Mouse (Mus musculus) forebrain, embryonic 10.5 days (tissue): ENCODE results near the gene Ephb4. TPM values are rescaled to one million over a fixed set of nuclear protein-coding genes. Genes with fewer than 3 reads are reported as not detected.

Experiments used
- DNase-seq: peaks from one replicate; pipeline ENCODE4 v3.0.0-alpha.2; 2017; ENCODE audit warnings: low spot score; ENCODE audit errors: extremely low spot score
- H3K27ac ChIP-seq: fragments of 300-500 bp; sonication (generic); 2 replicates; pipeline ENCODE4 v1.5.1; 2016; ENCODE audit warnings: mild to moderate bottlenecking
- H3K27me3 ChIP-seq: fragments of 300-500 bp; sonication (generic); 2 replicates; pipeline ENCODE4 v1.6.1; 2016; ENCODE audit warnings: mild to moderate bottlenecking; ENCODE audit not compliant: poor library complexity, severe bottlenecking
- H3K36me3 ChIP-seq: fragments of 300-500 bp; sonication (generic); replicated peaks from 2 replicates; pipeline ENCODE4 v1.6.1; 2016; ENCODE audit warnings: mild to moderate bottlenecking, moderate library complexity
- H3K4me1 ChIP-seq: fragments of 300-500 bp; sonication (generic); 2 replicates; pipeline ENCODE4 v1.6.1; 2016
- H3K4me3 ChIP-seq: fragments of 300-500 bp; sonication (generic); 2 replicates; pipeline ENCODE4 v1.5.1; 2016; ENCODE audit warnings: mild to moderate bottlenecking, moderate library complexity
- H3K9me3 ChIP-seq: fragments of 300-500 bp; sonication (generic); 2 replicates; pipeline ENCODE4 v1.6.1; 2016; ENCODE audit warnings: mild to moderate bottlenecking, moderate library complexity
- WGBS: fragments of 180-500 bp; shearing (Covaris S2); methylation state at CpG from one replicate; pipeline ENCODE4 v1.1.7; 2016; 5-methylcytosine and 5-hydroxymethylcytosine counted together
- polyA plus RNA-seq: library from polyadenylated mRNA; unstranded; fragments of >200 nt; fragmentation: Nextera tagmentation; extraction: Ambion mirVana; gene quantifications from 2 replicates; pipeline ENCODE4 v1.2.1, GENCODE M21; 2016

Ephb4 gene
- polyA plus RNA-seq, 1 experiment from 2014 or later: 31.9 TPM

DNA sequence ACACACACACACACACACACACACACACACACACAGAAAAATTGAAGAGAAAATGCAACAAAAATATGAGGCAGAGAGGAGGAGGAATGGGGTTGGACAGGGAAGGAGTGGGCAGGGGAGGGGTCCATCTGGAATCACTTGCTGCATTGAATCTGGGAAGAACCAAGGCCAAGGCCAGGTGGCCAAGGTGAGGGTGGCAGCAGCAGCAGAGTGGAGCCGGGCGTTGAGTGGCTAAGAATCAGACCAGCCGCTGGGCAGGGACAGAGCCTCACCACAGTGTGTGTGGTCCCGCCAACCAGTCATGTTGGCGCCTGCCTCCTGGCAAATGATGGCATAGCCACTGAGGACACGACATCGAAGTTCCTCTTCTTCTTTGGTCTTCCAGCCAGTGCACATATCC lies 33.5 kb downstream of the Ephb4 start:
- Histone ChIP-seq H3K4me1 (no peaks in the 10 kb centered on the region), H3K9me3 (no peaks in the 10 kb centered on the region), H3K36me3 (no peaks in the 10 kb centered on the region), H3K27me3 (no peaks in the 10 kb centered on the region), H3K4me3 (no peak overlapping the region), H3K27ac (no peak overlapping the region)
- 90% methylated on average over 7 of the region's 7 CpGs for WGBS
- no peak for DNase-seq

DNA sequence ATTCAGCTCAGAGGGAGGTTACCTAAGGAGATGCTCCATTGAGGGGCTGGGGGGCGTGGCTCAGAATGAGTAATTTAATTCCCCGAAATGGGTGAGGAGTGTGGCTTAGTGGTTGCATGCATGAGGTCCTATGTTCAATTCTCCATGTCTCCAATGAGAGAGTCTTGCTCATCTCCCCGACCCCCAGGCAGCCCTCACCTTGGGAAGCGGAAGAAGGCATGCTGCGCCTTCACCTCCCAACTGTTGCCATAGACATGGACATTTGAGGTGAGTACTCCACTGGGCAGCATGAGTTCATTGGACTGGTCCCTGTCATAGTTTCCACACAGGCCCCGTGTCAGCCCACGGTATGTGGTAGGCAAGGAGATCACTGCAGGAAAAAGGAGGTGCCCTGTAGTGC lies 36.8 kb downstream of the Ephb4 start:
- 90% methylated on average over 7 of the region's 7 CpGs for WGBS

DNA sequence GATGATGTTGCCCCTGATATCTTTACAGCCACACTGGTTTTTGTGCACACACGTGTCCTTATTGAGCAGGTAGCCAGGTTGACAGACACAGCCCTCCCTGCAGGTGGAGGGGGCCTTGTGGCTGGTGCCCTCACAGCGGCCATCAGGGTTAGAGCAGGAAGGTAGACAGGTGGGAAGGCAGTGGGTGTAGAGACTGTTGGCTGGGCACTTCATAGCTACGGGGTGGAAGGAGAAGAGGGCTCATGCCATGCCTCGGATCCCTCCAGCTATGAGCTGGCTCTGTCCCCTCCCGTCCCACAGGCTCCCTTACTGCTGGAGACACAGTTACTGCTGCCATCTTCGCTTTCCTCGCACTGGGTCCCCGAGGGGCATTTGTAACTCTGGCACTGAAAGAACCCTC lies 41.7 kb downstream of the Ephb4 start:
- no peak overlapping the region for H3K4me3 ChIP-seq
- H3K27me3 ChIP-seq: no peaks in the 10 kb centered on the region
- WGBS: 85% methylated on average over 8 of the region's 8 CpGs
- H3K9me3 ChIP-seq: no peaks in the 10 kb centered on the region
- H3K27ac ChIP-seq: no peak overlapping the region
- no peak for DNase-seq
- H3K4me1 ChIP-seq: no peaks in the 10 kb centered on the region
- H3K36me3 ChIP-seq: no peaks in the 10 kb centered on the region

More for the DNA sequence above, 36.8 kb downstream of the Ephb4 start:
- Histone ChIP-seq H3K36me3 (no peaks in the 10 kb centered on the region), H3K9me3 (no peaks in the 10 kb centered on the region), H3K4me3 (no peak overlapping the region), H3K27me3 (no peaks in the 10 kb centered on the region), H3K27ac (no peak overlapping the region), H3K4me1 (no peaks in the 10 kb centered on the region)
- no peak for DNase-seq

DNA sequence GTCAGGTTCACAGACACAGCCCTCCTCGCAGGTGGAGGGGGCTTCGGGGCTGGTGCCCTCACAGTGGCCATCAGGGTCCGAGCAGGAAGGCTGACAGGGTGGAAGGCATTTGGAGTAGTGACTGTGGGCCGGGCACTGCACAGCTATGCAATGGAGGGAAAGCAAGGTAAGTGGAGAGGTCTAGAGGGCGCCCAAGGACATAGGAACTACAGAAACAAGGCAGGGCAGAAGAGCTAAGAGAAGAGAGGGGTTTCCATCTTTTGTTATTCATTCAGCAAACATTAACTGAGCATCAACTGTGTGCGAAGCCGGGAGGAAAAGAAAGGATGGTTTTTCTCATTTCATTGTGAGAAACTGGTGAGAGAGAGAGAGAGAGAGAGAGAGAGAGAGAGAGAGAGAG lies 44.5 kb downstream of the Ephb4 start:
- no peaks in the 10 kb centered on the region for H3K36me3 ChIP-seq
- H3K4me1 ChIP-seq: peaks cover 5% of the 10 kb centered on the region; the same call in 1 of the 2 replicates
- H3K4me3 ChIP-seq: no peak overlapping the region
- no peak for DNase-seq
- H3K27ac ChIP-seq: no peak overlapping the region
- H3K27me3 ChIP-seq: no peaks in the 10 kb centered on the region
- H3K9me3 ChIP-seq: no peaks in the 10 kb centered on the region
- WGBS: 55% methylated on average over 7 of the region's 7 CpGs

DNA sequence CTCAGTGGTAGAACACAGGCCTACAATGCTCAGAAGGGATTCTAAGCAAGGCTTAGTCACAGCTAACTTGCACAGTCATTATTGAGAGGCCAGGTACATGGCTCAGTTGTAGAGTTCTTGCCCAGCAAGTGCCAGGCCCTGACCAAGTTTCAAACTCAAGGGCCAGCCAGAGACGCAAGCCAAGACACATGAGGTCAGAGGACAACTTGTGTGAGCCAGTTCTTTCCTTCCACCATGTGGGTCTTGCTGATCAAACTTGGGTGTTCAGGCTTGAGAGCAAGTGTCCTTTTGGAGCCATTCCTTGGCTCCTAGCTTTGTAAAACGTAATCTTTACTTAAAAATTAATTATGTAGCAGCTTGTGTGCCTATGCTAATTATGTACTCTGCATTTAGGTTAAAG lies 54.2 kb downstream of the Ephb4 start:
- H3K4me3 ChIP-seq: no peak overlapping the region
- no peak for DNase-seq
- no peak overlapping the region for H3K27ac ChIP-seq
- H3K9me3 ChIP-seq: no peaks in the 10 kb centered on the region
- no peaks in the 10 kb centered on the region for H3K36me3 ChIP-seq
- 88% methylated on average over 2 of the region's 2 CpGs for WGBS
- no peaks in the 10 kb centered on the region for H3K27me3 ChIP-seq
- H3K4me1 ChIP-seq: peaks cover 36% of the 10 kb centered on the region

DNA sequence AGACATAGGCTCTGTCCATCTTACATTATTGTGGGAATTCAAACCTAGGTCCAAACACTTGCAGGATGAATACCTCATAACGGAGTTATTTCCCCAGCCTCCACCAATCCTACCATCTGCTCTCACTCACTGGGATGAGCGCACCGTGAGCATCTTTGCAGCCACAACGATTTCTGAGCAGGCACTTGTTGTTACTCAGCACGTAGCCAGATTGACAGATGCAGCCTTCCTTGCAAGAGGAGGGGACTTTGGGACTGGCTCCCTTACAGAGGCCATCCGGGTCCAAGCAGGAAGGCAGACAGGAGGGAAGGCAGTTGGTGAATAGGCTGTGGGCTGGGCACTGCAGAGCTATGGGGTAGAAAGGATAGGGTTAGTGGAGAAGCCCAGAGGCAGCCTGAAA lies 59.5 kb downstream of the Ephb4 start:
- Histone ChIP-seq H3K4me1 (peaks cover 42% of the 10 kb centered on the region), H3K4me3 (no peak overlapping the region), H3K36me3 (no peaks in the 10 kb centered on the region), H3K27ac (no peak overlapping the region), H3K27me3 (no peaks in the 10 kb centered on the region), H3K9me3 (no peaks in the 10 kb centered on the region)
- WGBS: 68% methylated on average over 6 of the region's 6 CpGs
- DNase-seq: no peak

DNA sequence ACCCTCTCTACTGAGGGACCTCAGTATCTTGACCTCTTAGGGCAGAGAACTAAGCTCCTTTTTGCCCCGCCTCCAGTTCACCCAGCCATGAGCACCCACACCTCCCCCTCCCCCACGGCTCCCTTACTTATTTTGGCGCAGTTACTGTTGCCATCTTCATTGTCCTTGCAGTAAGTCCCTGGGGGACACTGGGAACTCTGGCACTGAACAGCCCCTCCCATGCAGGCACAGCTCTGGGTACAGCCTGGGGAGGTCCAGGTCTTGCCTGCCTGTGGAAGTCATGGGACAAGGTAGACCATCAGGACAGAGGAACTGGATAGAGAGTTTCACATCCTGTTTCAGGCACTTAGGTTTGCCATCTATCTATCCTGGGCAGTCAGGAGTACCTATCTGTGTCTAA lies 60.2 kb downstream of the Ephb4 start:
- Histone ChIP-seq H3K9me3 (no peaks in the 10 kb centered on the region), H3K36me3 (no peaks in the 10 kb centered on the region), H3K27me3 (no peaks in the 10 kb centered on the region), H3K27ac (no peak overlapping the region), H3K4me3 (no peak overlapping the region), H3K4me1 (peaks cover 42% of the 10 kb centered on the region)
- WGBS: 66% methylated on average over 3 of the region's 3 CpGs
- DNase-seq: no peak

DNA sequence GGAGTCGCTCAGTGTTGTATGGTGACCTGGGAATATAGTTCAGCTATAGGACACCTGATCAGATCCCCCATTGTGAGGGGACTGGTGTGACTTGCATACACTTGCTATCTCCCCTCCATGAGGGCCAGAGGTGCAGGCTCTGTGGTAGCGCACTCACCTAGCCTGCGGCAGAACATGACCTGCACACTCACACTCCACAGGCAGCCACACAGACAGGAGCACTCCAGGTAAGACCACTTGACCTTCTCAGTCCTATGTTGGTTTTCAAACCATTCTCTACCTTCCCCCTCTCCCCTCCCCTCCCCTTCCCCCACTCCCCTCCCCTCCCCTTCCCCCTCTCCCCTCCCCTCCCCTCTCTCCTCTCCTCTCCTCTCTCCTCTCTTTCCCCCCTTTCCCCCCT lies 60.6 kb downstream of the Ephb4 start:
- WGBS: 89% methylated on average over 3 of the region's 3 CpGs
- H3K4me1 ChIP-seq: peaks cover 42% of the 10 kb centered on the region
- H3K27ac ChIP-seq: no peak overlapping the region
- no peaks in the 10 kb centered on the region for H3K27me3 ChIP-seq
- H3K36me3 ChIP-seq: no peaks in the 10 kb centered on the region
- H3K4me3 ChIP-seq: no peak overlapping the region
- no peaks in the 10 kb centered on the region for H3K9me3 ChIP-seq
- DNase-seq: no peak

DNA sequence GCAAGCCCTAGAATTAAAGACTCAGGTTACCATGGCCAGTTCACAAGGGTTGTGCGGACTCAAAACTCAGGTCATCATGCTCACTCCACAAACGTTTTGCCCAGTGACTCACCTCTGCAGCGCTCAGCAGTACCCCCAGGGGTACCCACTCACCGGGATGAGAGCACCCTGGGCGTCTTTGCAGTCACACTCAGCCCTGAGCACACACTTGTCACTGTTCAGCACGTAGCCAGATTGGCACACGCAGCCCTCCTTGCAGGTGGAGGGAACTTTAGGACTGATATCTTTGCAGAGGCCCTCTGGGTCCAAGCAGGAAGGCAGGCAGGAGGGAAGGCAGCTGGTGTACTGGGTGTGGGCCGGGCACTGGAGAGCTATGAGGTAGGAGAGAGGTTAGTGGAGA lies 61.3 kb downstream of the Ephb4 start:
- Histone ChIP-seq H3K27me3 (no peaks in the 10 kb centered on the region), H3K4me3 (no peak overlapping the region), H3K9me3 (no peaks in the 10 kb centered on the region), H3K36me3 (no peaks in the 10 kb centered on the region), H3K27ac (no peak overlapping the region), H3K4me1 (peaks cover 40% of the 10 kb centered on the region)
- 75% methylated on average over 8 of the region's 8 CpGs for WGBS
- no peak for DNase-seq

DNA sequence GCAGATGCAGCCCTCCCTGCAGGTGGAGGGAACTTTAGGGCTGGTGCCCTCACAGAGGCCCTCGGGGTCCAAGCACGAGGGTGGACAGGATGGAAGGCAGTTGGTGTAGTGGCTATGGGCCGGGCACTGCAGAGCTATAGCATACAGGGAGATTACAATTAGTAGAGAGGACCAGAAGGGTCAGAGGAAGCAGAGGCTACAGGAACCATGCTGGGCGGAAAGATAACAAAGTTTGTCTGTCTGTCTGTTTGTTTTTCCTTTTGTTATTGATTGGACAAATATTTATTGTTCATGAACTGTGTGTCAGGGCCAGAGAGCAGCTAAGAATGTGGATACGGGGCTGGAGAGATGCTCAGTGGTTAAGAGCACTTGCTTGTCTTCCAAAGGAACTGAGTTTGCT lies 64.3 kb downstream of the Ephb4 start:
- no peak for DNase-seq
- WGBS: 64% methylated on average over 5 of the region's 5 CpGs
- no peak overlapping the region for H3K4me3 ChIP-seq
- H3K4me1 ChIP-seq: peaks cover 13% of the 10 kb centered on the region
- H3K27me3 ChIP-seq: no peaks in the 10 kb centered on the region
- no peaks in the 10 kb centered on the region for H3K36me3 ChIP-seq
- H3K9me3 ChIP-seq: no peaks in the 10 kb centered on the region
- H3K27ac ChIP-seq: no peak overlapping the region

DNA sequence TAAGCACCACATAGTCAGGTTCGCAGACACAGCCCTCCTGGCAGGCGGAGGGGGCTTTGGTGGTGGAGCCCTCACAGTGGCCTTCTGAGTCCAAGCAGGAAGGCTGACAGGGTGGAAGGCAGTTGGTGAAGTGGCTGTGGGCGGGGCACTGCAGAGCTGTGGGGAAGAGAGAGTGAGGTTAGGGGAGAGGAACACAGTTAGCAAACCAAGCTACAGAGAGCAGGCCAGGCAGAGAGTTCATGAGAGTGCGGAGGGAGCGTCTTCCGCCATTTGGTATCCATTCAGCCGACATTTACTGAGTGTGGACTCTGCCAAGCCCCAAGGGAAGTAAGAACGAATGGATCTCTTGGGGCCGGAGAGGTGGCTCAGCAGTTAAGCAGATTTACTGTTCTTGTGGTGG lies 69.2 kb downstream of the Ephb4 start:
- no peak overlapping the region for H3K4me3 ChIP-seq
- WGBS: 83% methylated on average over 9 of the region's 9 CpGs

DNA sequence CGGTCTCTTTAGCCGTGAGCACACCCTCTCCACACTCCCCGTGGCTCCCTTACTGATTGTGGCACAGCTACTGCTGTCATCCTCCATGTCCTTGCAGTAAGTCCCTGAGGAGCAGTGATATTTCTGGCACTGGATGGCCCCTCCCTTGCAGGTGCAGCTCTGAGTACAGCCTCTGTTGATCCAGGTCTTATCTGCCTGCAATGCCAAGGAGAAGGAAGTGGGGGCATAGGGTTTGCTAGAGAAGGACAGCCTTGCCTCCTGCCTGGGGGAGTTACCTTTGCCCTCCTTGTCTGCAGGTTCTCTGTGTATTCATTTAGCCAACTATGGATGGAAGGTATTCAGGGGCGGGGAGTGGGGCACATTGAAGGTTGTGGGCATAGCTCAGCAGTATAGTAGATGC lies 69.9 kb downstream of the Ephb4 start:
- Histone ChIP-seq H3K36me3 (no peaks in the 10 kb centered on the region), H3K27ac (no peak overlapping the region), H3K9me3 (no peaks in the 10 kb centered on the region), H3K27me3 (no peaks in the 10 kb centered on the region), H3K4me1 (no peaks in the 10 kb centered on the region), H3K4me3 (no peak overlapping the region)
- DNase-seq: no peak
- WGBS: 87% methylated on average over 4 of the region's 4 CpGs

More for the DNA sequence above, 69.2 kb downstream of the Ephb4 start:
- H3K4me1 ChIP-seq: no peaks in the 10 kb centered on the region
- no peak for DNase-seq
- no peak overlapping the region for H3K27ac ChIP-seq
- no peaks in the 10 kb centered on the region for H3K36me3 ChIP-seq
- no peaks in the 10 kb centered on the region for H3K9me3 ChIP-seq
- H3K27me3 ChIP-seq: no peaks in the 10 kb centered on the region

DNA sequence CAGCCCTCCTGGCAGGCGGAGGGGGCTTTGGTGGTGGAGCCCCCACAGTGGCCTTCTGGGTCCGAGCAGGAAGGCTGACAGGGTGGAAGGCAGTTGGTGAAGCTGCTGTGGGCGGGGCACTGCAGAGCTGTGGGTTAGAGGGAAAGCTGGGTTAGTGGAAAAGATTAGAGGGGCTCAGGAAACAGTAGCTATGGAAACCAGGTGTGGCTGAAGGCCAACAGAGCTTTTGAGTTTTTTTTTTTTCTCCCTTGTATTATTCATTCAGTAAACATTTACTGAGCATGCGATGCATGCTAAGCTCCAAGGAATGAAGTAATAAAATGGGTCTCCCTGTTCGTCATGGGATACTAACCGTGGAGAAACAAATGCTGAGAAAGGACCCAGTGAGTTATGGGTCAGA lies 75.7 kb downstream of the Ephb4 start:
- Histone ChIP-seq H3K4me1 (0 out of 2 replicates have a peak, but pooled peaks cover 4% of the 10 kb centered on the region), H3K9me3 (no peaks in the 10 kb centered on the region), H3K36me3 (no peaks in the 10 kb centered on the region), H3K4me3 (no peak overlapping the region), H3K27ac (no peak overlapping the region), H3K27me3 (no peaks in the 10 kb centered on the region)
- WGBS: 73% methylated on average over 6 of the region's 6 CpGs
- no peak for DNase-seq
